Mouse (Mus musculus) brain, embryonic 14.5 days (tissue): ENCODE measurements around the gene Swap70.

Source experiments
- CTCF ChIP-seq: fragments of 200-500 bp; IDR thresholded peaks from 2 replicates; pipeline ENCODE4 v1.5.1; 2012; ENCODE audit warnings: inconsistent platforms, mild to moderate bottlenecking, moderate library complexity, borderline replicate concordance; ENCODE audit not compliant: insufficient read depth, insufficient read length; ENCODE audit errors: extremely low read depth
- POLR2A ChIP-seq: fragments of 200-500 bp; IDR thresholded peaks from 2 replicates; pipeline ENCODE4 v1.6.1; 2012; ENCODE audit warnings: mild to moderate bottlenecking, inconsistent platforms, borderline replicate concordance; ENCODE audit not compliant: poor library complexity, insufficient read depth, insufficient read length, severe bottlenecking; ENCODE audit errors: extremely low read depth

DNA sequence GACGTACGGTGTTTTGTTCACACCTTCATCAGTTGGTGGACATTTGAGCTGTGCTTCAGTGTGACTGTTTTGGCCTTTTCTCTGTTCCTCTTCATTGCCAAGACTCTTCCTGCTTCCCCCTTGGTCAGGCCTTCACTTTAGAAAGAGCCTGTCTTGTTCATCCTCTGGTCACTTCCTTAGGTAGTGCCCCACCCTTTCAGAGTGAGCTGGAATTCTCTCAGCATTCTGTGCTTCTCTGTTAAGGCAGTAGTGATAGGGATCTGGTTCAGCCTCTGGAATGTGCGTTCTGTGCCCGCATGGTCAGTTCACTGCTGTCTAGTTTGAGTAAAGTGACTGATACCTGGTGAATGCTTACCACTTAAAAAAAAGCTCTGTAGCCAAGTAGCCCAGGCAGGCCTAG, 27.2 kb downstream of the Swap70 start:
- TF ChIP-seq CTCF (no peak), POLR2A (no peak)
